Mouse (Mus musculus) adrenal gland, postnatal 36 days (tissue): Measurements from ENCODE around the gene Fgl2. TPM values are rescaled to one million over a fixed set of nuclear protein-coding genes. Genes with fewer than 3 reads are reported as not detected.
A peak's percentile ranks its signal among the peaks of the same experiment; 100 is the strongest.
"Not testable (repeated sequence)": the region's sequence is repeated elsewhere in the genome, so short reads cannot be mapped to it uniquely, and the experiment has no call there.

Experiments
- DNase-seq, 2 experiments: peaks; one replicate each; pipeline ENCODE4 v3.0.0; 2021; ENCODE audit warnings: mixed read lengths in 1 of 2
- long read RNA-seq, 2 experiments: library from polyadenylated mRNA; stranded (forward); transcript quantifications; one replicate each; pipeline ENCODE4 v2.0.0; 2021; ENCODE audit warnings: borderline sequencing depth in 2 of 2
- total RNA-seq, 2 experiments: library from RNA; stranded (reverse); gene quantifications; 2 replicates each; pipeline ENCODE4 v1.2.3; 2021

Gene Fgl2
- total RNA-seq = 10 to 100 TPM in 1 of 2 experiments, 1 to 10 TPM in 1; 5.8 to 10.1 TPM
- long read RNA-seq, experiment 1, partial matches to known transcripts = 0 of 4 reads
- long read RNA-seq, experiment 1, other reads (novel, unspliced or antisense) = 0 of 4 reads
- long read RNA-seq, experiment 2, partial matches to known transcripts = 0 of 3 reads
- long read RNA-seq, experiment 2, other reads (novel, unspliced or antisense) = 1 of 3 reads

- peak; percentile 66 to 69 for DNase-seq
Measured at GRCm38 (mm10) chr5:21372493-21373179, at the start of gene Fgl2. TSS of gene Fgl2 (plus strand) at chr5:21372642.

- DNase-seq = peak; percentile 79 to 87
Measured at GRCm38 (mm10) chr5:21326494-21326893, 45.9 kb upstream of the Fgl2 start.

- no peak for DNase-seq
Measured at GRCm38 (mm10) chr5:21328560-21328959, 43.9 kb upstream of the Fgl2 start.

GRCm38 (mm10) chr5:21329672-21330665, 42.5 kb upstream of the Fgl2 start:
- no peak for DNase-seq

GRCm38 (mm10) chr5:21331656-21332055, 40.8 kb upstream of the Fgl2 start:
- no peak for DNase-seq

- DNase-seq = no peak
Measured at GRCm38 (mm10) chr5:21332119-21332518, 40.3 kb upstream of the Fgl2 start.

- DNase-seq = not testable (repeated sequence)
Measured at GRCm38 (mm10) chr5:21342265-21342664, 30.2 kb upstream of the Fgl2 start.

- DNase-seq = peak; percentile 33 to 55
Measured at GRCm38 (mm10) chr5:21348366-21348765, 24.1 kb upstream of the Fgl2 start.

GRCm38 (mm10) chr5:21351678-21352077, 20.8 kb upstream of the Fgl2 start:
- DNase-seq = no peak

GRCm38 (mm10) chr5:21358648-21359047, 13.8 kb upstream of the Fgl2 start:
- no peak for DNase-seq

- no peak for DNase-seq
Measured at GRCm38 (mm10) chr5:21363343-21363742, 9.1 kb upstream of the Fgl2 start.

GRCm38 (mm10) chr5:21366338-21367053, 5.9 kb upstream of the Fgl2 start:
- no peak for DNase-seq

GRCm38 (mm10) chr5:21367514-21367913, 4.9 kb upstream of the Fgl2 start:
- DNase-seq = no peak

GRCm38 (mm10) chr5:21370218-21370947, 2.1 kb upstream of the Fgl2 start:
- no peak for DNase-seq

- DNase-seq = no peak
Measured at GRCm38 (mm10) chr5:21371920-21372319, 522 bp upstream of the Fgl2 start.

- no peak for DNase-seq
Measured at GRCm38 (mm10) chr5:21373180-21373518, 707 bp downstream of the Fgl2 start.

GRCm38 (mm10) chr5:21376935-21377334, 4.5 kb downstream of the Fgl2 start:
- DNase-seq = no peak

GRCm38 (mm10) chr5:21378397-21378796, 6.0 kb downstream of the Fgl2 start:
- no peak for DNase-seq

- DNase-seq = no peak
Measured at GRCm38 (mm10) chr5:21381986-21382385, 9.5 kb downstream of the Fgl2 start.

- no peak for DNase-seq
Measured at GRCm38 (mm10) chr5:21382678-21383077, 10.2 kb downstream of the Fgl2 start.
